Mouse (Mus musculus) forebrain, embryonic 11.5 days (tissue): Measurements from ENCODE around the gene Ddx24. TPM values are rescaled to one million over a fixed set of nuclear protein-coding genes. Genes with fewer than 3 reads are reported as not detected.

Experiments
- ATAC-seq: fragments of 200-750 bp; cut with Nextera tagmentation; replicated peaks from 2 replicates; pipeline ENCODE4 v1.8.0; 2017; ENCODE audit warnings: moderate TSS enrichment; ENCODE audit not compliant: low FRiP score
- DNase-seq: peaks from one replicate; pipeline ENCODE4 v3.0.0-alpha.2; 2017; ENCODE audit warnings: low spot score
- H3K27ac ChIP-seq: fragments of 300-500 bp; sonication (generic); 2 replicates; pipeline ENCODE4 v1.5.1; 2014; ENCODE audit warnings: low read depth, low read length
- H3K27me3 ChIP-seq: fragments of 300-500 bp; sonication (generic); 2 replicates; pipeline ENCODE4 v1.6.1; 2014; ENCODE audit warnings: mild to moderate bottlenecking, low read length, mixed read lengths; ENCODE audit not compliant: control insufficient read depth, insufficient read depth
- H3K36me3 ChIP-seq: fragments of 300-500 bp; sonication (generic); 2 replicates; pipeline ENCODE4 v1.6.1; 2014; ENCODE audit warnings: mild to moderate bottlenecking, low read length, moderate library complexity, mixed read lengths; ENCODE audit not compliant: control insufficient read depth, insufficient read depth
- H3K4me1 ChIP-seq: fragments of 300-500 bp; sonication (generic); replicated peaks from 2 replicates; pipeline ENCODE4 v1.6.1; 2014; ENCODE audit warnings: low read length, mixed read lengths; ENCODE audit not compliant: control insufficient read depth, insufficient read depth
- H3K4me2 ChIP-seq: fragments of 300-500 bp; sonication (generic); 2 replicates; pipeline ENCODE4 v1.6.1; 2014; ENCODE audit warnings: low read depth, mild to moderate bottlenecking, low read length, moderate library complexity, mixed read lengths; ENCODE audit not compliant: severe bottlenecking
- H3K4me3 ChIP-seq: fragments of 300-500 bp; sonication (generic); 2 replicates; pipeline ENCODE4 v1.5.1; 2014; ENCODE audit warnings: low read depth, low read length
- H3K9ac ChIP-seq: fragments of 300-500 bp; sonication (generic); 2 replicates; pipeline ENCODE4 v1.6.1; 2014; ENCODE audit warnings: low read length
- H3K9me3 ChIP-seq: fragments of 300-500 bp; sonication (generic); 2 replicates; pipeline ENCODE4 v1.6.1; 2016; ENCODE audit warnings: low read length, mixed read lengths; ENCODE audit not compliant: control insufficient read depth
- WGBS: fragments of 180-500 bp; shearing (Covaris S2); extraction: QIAGEN DNeasy Blood & Tissue Kit; methylation state at CpG from one replicate; pipeline ENCODE4 v1.1.7; 2014; 5-methylcytosine and 5-hydroxymethylcytosine counted together
- polyA plus RNA-seq: library from polyadenylated mRNA; unstranded; fragments of >200 nt; fragmentation: Nextera tagmentation; extraction: Ambion mirVana; gene quantifications from 2 replicates; pipeline ENCODE4 v1.2.1, GENCODE M21; 2014

Ddx24 gene
- polyA plus RNA-seq, 1 experiment from 2014 or later = 109 TPM

GRCm38 (mm10) chr12:103434861-103435260, 9.2 kb upstream of the Ddx24 start:
- no peaks in the 10 kb centered on the region for H3K9me3 ChIP-seq
- DNase-seq = no peak

DNA sequence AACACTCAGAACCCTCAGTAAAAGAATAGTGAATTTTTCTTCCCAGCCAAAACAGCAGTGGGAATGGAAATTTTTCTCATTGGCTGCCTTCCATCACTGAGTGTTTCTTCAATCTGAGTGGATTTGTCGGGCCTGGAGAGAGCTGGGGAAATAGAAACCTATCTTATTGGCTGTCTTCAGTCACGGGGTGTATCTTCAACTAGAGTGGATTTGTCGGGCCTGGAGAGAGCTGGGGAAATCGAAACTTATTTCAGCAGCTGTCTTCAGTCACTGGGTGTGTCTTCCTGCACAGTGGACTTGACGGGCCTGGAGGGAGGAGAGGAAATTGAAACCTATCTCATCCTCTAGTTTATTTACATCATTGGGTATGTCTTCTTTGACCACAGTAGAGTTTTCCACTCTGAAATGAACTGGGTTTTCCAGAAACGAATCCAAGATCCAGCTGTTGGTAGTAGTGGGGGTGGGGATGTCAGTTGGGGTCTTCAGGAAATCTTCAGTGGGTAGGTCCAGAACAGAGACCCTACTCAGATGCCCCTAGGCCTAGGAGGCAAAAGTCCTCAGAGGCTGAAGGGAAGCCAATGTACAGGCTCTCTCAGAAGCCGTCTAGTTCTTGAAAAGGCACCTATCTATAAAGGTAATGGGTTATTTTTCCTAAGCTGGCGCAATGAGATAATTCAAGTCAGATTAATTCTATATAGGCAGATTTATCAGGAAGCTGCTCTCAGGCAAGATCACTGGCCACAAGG, 8.5 kb upstream of the Ddx24 start, which contains the start of gene Ifi27:
Ifi27 (plus strand) TSS at position 226 of the 746 bp plus-strand sequence.
- WGBS = 82% methylated on average over 8 of the region's 8 CpGs
- no peaks in the 10 kb centered on the region for H3K36me3 ChIP-seq
- no peak within 1 kb of the TSS for H3K9ac ChIP-seq
- H3K4me1 ChIP-seq = no peaks in the 10 kb centered on the region
- ATAC-seq (no peak), DNase-seq (no peak)
- no peak within 1 kb of the TSS for H3K4me2 ChIP-seq
- H3K27ac ChIP-seq = no peak within 1 kb of the TSS
- no peak within 1 kb of the TSS for H3K4me3 ChIP-seq
- no peaks in the 10 kb centered on the region for H3K9me3 ChIP-seq
- no peaks in the 10 kb centered on the region for H3K27me3 ChIP-seq

More at GRCm38 (mm10) chr12:103434861-103435260, 9.2 kb upstream of the Ddx24 start:
- Histone ChIP-seq H3K27ac (no peak overlapping the region), H3K27me3 (no peaks in the 10 kb centered on the region), H3K4me2 (no peak overlapping the region), H3K36me3 (no peaks in the 10 kb centered on the region), H3K9ac (no peak overlapping the region), H3K4me3 (no peak overlapping the region), H3K4me1 (no peaks in the 10 kb centered on the region)
- no peak for ATAC-seq

DNA sequence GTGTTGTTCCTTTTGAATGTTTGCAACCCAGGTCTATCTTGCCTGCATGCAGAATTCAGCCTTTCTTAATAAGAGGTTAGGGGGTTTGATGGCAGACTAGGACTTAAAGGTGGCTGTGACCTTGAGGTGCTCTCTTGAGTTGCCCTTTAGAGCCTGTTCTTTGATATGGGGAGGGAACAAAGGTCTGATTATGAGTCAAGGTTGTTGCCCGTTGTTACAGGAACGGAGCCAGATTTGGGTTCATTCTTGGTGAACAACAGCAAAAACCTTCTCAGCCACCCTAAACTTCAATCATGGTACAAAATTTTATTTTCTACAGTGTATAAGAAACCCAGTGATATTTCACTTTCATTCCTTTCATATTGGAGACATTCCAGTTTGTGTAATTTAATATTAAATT, 7.8 kb upstream of the Ddx24 start:
- H3K9me3 ChIP-seq = no peaks in the 10 kb centered on the region
- no peak overlapping the region for H3K4me3 ChIP-seq
- ATAC-seq (no peak), DNase-seq (no peak)
- 95% methylated on average over 2 of the region's 2 CpGs for WGBS
- H3K36me3 ChIP-seq = no peaks in the 10 kb centered on the region
- H3K4me2 ChIP-seq = no peak overlapping the region
- no peak overlapping the region for H3K27ac ChIP-seq
- no peaks in the 10 kb centered on the region for H3K4me1 ChIP-seq
- no peak overlapping the region for H3K9ac ChIP-seq
- H3K27me3 ChIP-seq = no peaks in the 10 kb centered on the region

- no peak for DNase-seq
- Histone ChIP-seq H3K9me3 (no peaks in the 10 kb centered on the region), H3K36me3 (no peaks in the 10 kb centered on the region; the same call in 1 of the 2 replicates), H3K4me3 (no peak overlapping the region), H3K27ac (no peak overlapping the region), H3K4me2 (no peak overlapping the region), H3K4me1 (0 out of 2 replicates have a peak, but pooled peaks cover 2% of the 10 kb centered on the region), H3K9ac (no peak overlapping the region), H3K27me3 (no peaks in the 10 kb centered on the region)
- 90% methylated on average over 7 of the region's 7 CpGs for WGBS
- ATAC-seq = no peak
Measured at GRCm38 (mm10) chr12:103426710-103427109, 1.1 kb upstream of the Ddx24 start.

- no peak; the same call in 1 of the 2 replicates for ATAC-seq
- Histone ChIP-seq H3K36me3 (no peaks in the 10 kb centered on the region; the same call in 1 of the 2 replicates), H3K27ac (no peak overlapping the region), H3K4me1 (0 out of 2 replicates have a peak, but pooled peaks cover 2% of the 10 kb centered on the region), H3K27me3 (no peaks in the 10 kb centered on the region), H3K4me2 (peak overlapping the region; percentile 57), H3K9ac (peak overlapping the region; percentile 78), H3K4me3 (peak overlapping the region; percentile 89), H3K9me3 (no peaks in the 10 kb centered on the region)
- WGBS = 10% methylated on average over 33 of the region's 33 CpGs
- no peak for DNase-seq
Measured at GRCm38 (mm10) chr12:103425016-103425728, 458 bp downstream of the Ddx24 start.

- no peak for ATAC-seq
- H3K27me3 ChIP-seq = no peaks in the 10 kb centered on the region
- no peaks in the 10 kb centered on the region for H3K4me1 ChIP-seq
- H3K36me3 ChIP-seq = peaks cover 8% of the 10 kb centered on the region; the same call in 1 of the 2 replicates
- no peak for DNase-seq
- no peaks in the 10 kb centered on the region for H3K9me3 ChIP-seq
- no peak overlapping the region for H3K4me3 ChIP-seq
- H3K27ac ChIP-seq = no peak overlapping the region
- WGBS = 91% methylated on average over 10 of the region's 10 CpGs
- H3K9ac ChIP-seq = no peak overlapping the region
- no peak overlapping the region for H3K4me2 ChIP-seq
Measured at GRCm38 (mm10) chr12:103408144-103408543, 17.5 kb downstream of the Ddx24 start.

GRCm38 (mm10) chr12:103407720-103408119, 17.9 kb downstream of the Ddx24 start, which contains the start of gene 9330161L09Rik:
TSS of gene 9330161L09Rik (minus strand) at chr12:103407820.
- no peak within 1 kb of the TSS for H3K27ac ChIP-seq
- ATAC-seq (no peak), DNase-seq (peak; percentile 36)
- H3K27me3 ChIP-seq = no peaks in the 10 kb centered on the region
- no peak within 1 kb of the TSS for H3K4me3 ChIP-seq
- no peak within 1 kb of the TSS for H3K4me2 ChIP-seq
- no peaks in the 10 kb centered on the region for H3K4me1 ChIP-seq
- H3K9ac ChIP-seq = no peak within 1 kb of the TSS
- 90% methylated on average over 4 of the region's 4 CpGs for WGBS
- H3K9me3 ChIP-seq = no peaks in the 10 kb centered on the region
- H3K36me3 ChIP-seq = peaks cover 8% of the 10 kb centered on the region; the same call in 1 of the 2 replicates

DNA sequence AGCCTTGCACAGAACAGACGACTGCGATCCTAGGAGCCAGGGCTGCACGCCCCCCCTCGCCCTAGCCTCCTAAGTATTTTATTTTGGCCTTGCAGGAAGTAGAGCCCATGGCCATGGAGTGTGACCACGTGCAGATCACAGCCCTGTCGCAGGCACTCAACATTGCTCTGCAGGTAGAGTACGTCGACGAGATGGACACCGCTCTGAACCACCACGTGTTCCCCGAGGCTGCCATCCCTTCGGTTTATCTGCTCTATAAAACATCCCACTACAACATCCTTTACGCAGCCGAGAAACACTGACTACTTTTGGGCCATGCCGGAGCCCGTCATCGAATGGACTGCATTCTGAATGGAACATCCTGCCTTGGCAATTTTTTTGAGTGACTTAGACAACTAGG, 21.5 kb downstream of the Ddx24 start:
- Histone ChIP-seq H3K4me3 (no peak overlapping the region), H3K27me3 (no peaks in the 10 kb centered on the region), H3K4me2 (no peak overlapping the region), H3K9me3 (no peaks in the 10 kb centered on the region), H3K9ac (no peak overlapping the region), H3K4me1 (no peaks in the 10 kb centered on the region), H3K36me3 (peaks cover 6% of the 10 kb centered on the region; the same call in 1 of the 2 replicates), H3K27ac (no peak overlapping the region)
- DNase-seq = peak; percentile 27
- no peak for ATAC-seq
- WGBS = 91% methylated on average over 18 of the region's 18 CpGs
